Mouse (Mus musculus) adrenal gland, adult 18-20 months (tissue): ENCODE results near the gene Slc35b4. TPM values are rescaled to one million over a fixed set of nuclear protein-coding genes. Genes with fewer than 3 reads are reported as not detected.

Experiments
- DNase-seq, 2 experiments: peaks; one replicate each; pipeline ENCODE4 v3.0.0; 2021 to 2022; ENCODE audit warnings: low spot score in 2 of 2
- total RNA-seq, 2 experiments: library from RNA; stranded (reverse); gene quantifications; 1 replicate in 1 of 2; 2 replicates in 1 of 2; pipeline ENCODE4 v1.2.3; 2021

Slc35b4 gene
- total RNA-seq, 2 experiments from 2014 or later, result 28.2 to 28.4 TPM

DNA sequence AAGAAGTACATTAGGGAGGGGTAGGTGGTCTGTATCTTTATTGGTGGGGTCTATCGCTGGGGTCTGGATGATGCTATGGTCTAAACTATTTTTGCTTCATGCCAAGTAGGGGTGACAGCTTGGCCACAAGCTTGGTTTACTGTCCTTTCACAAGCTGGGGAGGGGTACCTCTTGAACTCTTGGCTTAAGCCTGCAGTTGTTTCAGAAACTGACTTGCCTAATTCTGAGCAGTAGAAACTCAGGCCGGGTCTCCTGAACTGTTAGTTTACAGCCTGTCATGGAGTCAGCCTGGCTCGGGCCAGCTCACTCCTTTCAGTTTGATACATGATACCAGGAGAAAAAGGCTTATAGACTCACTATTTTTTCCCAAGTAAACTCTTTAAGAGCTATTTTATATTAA is 38.5 kb downstream of the Slc35b4 start:
- no peak for DNase-seq

DNA sequence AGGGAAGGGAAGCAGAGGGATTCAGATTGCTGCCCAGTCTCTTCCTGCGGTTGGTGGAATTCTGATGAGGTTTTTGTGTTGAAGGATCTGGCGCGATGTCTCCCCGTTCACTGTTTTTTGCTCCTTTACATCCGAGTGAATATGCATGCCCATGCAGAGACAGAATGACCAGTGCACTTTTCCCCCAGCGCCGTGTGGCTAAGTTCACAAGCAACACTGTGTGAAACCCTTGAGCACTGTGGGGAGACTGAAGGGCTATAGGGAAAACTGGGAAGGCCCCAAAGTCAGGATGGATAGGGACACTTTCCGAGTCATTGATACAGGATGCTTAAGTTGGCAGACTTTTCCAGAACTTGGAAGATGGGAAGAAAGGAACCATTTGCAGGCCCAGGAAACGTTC is 44.5 kb downstream of the Slc35b4 start:
- DNase-seq, result no peak

DNA sequence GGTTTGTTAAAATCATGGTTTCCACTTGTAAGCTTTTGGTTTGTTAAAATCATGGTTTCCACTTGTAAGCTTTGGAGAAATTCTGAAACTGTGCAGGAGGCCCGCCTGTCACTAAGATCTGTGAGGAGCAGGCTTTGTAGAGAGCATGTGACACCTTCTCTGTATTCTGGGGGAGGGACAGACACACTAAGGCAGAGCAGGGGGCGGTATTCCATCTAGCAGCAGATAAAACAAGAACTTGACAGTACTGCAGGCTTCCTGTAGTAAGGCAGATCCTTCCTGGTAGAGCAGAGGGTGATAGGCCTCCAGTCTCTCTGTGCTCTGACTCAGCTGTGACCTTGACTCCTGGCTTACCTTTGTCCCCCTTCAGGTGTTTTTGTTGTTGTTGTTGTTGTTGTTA is 47.6 kb downstream of the Slc35b4 start:
- no peak for DNase-seq

DNA sequence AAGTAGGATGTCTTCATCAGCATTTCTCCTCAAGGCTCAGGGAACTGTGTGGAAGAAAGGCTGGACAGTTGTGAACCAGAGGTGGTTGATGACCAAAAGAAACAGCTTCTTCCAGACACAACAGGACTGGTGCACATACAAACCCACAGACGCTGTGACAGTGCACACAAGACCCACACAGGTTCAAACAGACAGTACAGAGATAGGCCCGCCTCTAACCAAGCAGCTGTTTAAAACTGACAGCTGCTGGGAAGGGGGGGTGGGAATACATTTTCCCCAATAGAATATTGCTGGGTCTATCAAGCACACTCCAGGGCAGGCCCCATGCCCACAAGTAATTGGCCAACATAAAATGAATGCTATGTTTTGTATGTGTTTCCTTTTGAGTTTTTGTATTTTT is 52.5 kb downstream of the Slc35b4 start:
- DNase-seq, result no peak

DNA sequence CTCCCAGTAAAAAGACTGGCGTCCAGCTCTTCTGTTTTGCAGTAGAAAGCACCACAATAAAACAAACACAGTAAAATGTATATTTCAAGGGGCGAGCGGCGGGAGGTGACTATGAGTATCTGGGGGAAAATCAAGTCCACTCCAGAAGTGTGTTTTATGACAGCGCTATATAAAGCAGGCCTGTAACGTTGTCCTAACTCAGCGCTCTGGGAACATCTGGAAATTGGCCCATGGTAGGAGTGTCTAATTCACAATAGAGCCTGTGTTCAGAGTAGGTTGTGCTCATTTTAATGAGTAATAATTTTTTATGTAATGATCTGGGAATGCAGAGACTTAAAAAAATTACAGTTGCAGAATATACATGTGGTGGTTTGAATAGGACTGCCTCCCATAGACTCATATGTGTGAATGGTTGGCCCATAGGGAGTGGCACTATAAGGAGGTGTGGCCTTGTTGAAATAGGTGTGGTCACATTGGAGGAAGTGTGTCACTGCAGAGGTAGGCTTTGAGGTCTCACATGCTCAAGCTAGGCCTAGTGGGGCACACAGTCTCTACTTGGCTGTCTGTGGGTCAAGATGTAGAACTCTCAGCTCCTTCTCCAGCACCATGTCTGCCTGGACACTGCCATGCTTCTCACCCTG is 60.0 kb downstream of the Slc35b4 start:
- DNase-seq, result no peak

DNA sequence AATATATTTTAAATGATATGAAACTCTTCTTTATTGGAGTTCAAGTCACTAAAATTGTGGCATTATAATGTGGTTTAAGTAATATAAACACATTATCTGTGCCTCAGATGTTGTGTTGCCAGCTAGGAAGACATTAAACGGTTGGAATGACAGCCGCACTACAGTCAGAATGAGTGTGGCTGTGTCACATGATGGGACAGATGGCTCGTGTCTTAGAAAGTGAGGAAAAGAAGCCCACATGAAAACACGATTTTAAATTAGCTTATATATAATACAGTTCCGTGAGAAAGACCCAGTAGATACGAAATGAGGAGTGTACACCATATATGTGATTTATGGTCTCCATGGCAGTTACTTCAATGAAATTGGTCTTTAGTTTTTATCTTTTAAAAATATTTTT is 65.5 kb downstream of the Slc35b4 start:
- no peak for DNase-seq

DNA sequence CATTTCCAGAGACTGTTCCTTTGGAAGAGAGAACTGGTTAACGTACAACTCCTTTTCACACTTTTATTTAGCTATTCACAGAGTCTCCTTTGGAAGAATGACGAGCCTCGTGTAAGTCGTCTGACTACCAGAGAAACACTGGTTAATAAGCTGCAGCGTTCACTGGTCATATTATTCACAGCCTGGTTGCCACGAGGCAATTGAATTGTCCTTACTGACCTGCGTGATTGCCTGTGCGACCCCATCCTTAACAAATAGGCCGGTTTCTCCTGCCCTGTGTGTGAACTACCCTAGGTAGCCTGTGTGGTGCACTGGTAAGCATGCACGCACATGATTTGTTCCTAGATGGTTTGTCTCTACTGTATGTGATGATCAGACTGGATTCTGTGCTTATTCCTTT is 66.3 kb downstream of the Slc35b4 start:
- no peak for DNase-seq

Other genes starting within 250 kb of the Slc35b4 start
- gene Lrguk, start 147.7 kb downstream of the Slc35b4 start, total RNA-seq, result under 1 TPM; 0.33 to 0.51 TPM
- gene Akr1b3, start 140.4 kb upstream of the Slc35b4 start, total RNA-seq, result 100 to 1,000 TPM; 302 to 310 TPM
- gene Akr1b8, start 177.0 kb upstream of the Slc35b4 start, total RNA-seq, result 100 to 1,000 TPM; 227 to 304 TPM
- gene Akr1b10, start 207.1 kb upstream of the Slc35b4 start, total RNA-seq, result 100 to 1,000 TPM; 154 to 191 TPM
- 1,000 to 10,000 TPM; 2,529 to 6,211 TPM for gene Akr1b7, start 235.2 kb upstream of the Slc35b4 start, total RNA-seq